Mouse (Mus musculus) spleen, adult 2 months (tissue): ENCODE results near the gene Maml3.

Experiments
- CTCF ChIP-seq: fragments of 200-500 bp; IDR thresholded peaks from 2 replicates; pipeline ENCODE4 v1.5.1; 2011; ENCODE audit warnings: mild to moderate bottlenecking, inconsistent platforms; ENCODE audit not compliant: insufficient read depth, insufficient read length, insufficient replicate concordance; ENCODE audit errors: extremely low read depth
- POLR2A ChIP-seq: fragments of 200-500 bp; IDR thresholded peaks from 2 replicates; pipeline ENCODE4 v1.6.1; 2011; ENCODE audit warnings: low read depth, low read length, inconsistent platforms

DNA sequence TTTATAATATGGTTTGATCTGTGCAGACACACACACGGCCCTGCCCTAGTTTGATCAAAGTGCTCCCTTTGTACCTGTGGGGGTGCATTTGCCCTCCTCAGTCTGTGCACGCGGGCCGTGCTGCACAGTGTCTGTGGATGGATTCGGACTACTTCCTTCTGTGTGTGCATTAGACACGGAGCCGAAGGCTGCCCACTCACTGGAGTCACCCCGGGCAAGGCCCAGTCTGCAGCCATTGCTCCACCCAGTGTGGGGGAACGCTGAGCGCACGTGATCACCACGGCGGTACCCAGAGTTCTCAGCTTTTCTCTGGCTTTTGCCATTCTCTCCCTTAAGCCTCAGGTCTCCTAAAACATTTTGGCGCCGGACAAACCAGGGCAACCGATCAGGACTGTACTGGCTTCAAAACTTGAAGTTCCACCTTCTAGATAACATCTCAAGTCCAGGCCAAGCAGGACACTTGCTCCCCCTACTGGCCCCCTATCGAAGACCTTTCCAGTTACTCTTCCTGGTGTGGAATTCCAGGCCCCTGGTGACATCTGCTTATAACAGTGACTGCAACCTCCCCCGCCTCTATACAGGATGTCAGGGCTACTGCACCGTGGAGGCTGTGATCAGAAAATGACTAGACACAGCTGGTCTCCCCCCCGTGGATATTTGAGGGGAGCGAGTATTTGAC, 431.3 kb downstream of the Maml3 start:
- no peak for TF ChIP-seq POLR2A
- TF ChIP-seq CTCF, result peak; percentile 41; the same call in 1 of the 2 replicates
